Mouse (Mus musculus): ENCODE measurements around the gene Fbxl8.

Fbxl8 gene

GRCm38 (mm10) chr8:105280567-105280966 lies 16.1 kb downstream of the Fbxl8 start:
- no peak for DNase-seq (ENCODE audit: inconsistent age in 2 of 2, low spot score in 1 of 2)

- peak in 1 of 2 experiments; percentile 8 for DNase-seq (ENCODE audit: inconsistent age in 2 of 2, low spot score in 1 of 2)
These were observed 17.4 kb downstream of the Fbxl8 start for GRCm38 (mm10) chr8:105281821-105282220.

- DNase-seq (ENCODE audit: inconsistent age in 2 of 2, low spot score in 1 of 2): no peak
These were observed 17.8 kb downstream of the Fbxl8 start for GRCm38 (mm10) chr8:105282239-105282638.

- peak; percentile 67 to 85 for DNase-seq (ENCODE audit: inconsistent age in 2 of 2, low spot score in 1 of 2)
These were observed 18.6 kb downstream of the Fbxl8 start for GRCm38 (mm10) chr8:105283074-105283473.

GRCm38 (mm10) chr8:105285514-105285913 lies 21.1 kb downstream of the Fbxl8 start:
- peak in 1 of 2 experiments; percentile 11 for DNase-seq (ENCODE audit: inconsistent age in 2 of 2, low spot score in 1 of 2)

- DNase-seq (ENCODE audit: inconsistent age in 2 of 2, low spot score in 1 of 2): no peak
These were observed 22.5 kb downstream of the Fbxl8 start for GRCm38 (mm10) chr8:105286907-105287306.

- peak in 1 of 2 experiments; percentile 17 for DNase-seq (ENCODE audit: inconsistent age in 2 of 2, low spot score in 1 of 2)
These were observed 23.8 kb downstream of the Fbxl8 start for GRCm38 (mm10) chr8:105288231-105288630.

- DNase-seq (ENCODE audit: inconsistent age in 2 of 2, low spot score in 1 of 2): peak; percentile 96 to 99
These were observed 24.7 kb downstream of the Fbxl8 start for GRCm38 (mm10) chr8:105288958-105289732.

GRCm38 (mm10) chr8:105289805-105290460 lies 25.5 kb downstream of the Fbxl8 start, which contains the start of gene 4931428F04Rik:
4931428F04Rik (minus strand) TSS chr8:105289864.
- DNase-seq (ENCODE audit: inconsistent age in 2 of 2, low spot score in 1 of 2): peak; percentile 76 to 78

- DNase-seq (ENCODE audit: inconsistent age in 2 of 2, low spot score in 1 of 2): peak; percentile 87 to 96
These were observed 26.3 kb downstream of the Fbxl8 start for GRCm38 (mm10) chr8:105290554-105291314.

- peak in 1 of 2 experiments; percentile 14 for DNase-seq (ENCODE audit: inconsistent age in 2 of 2, low spot score in 1 of 2)
These were observed 26.9 kb downstream of the Fbxl8 start for GRCm38 (mm10) chr8:105291364-105291763.

GRCm38 (mm10) chr8:105291802-105292201 lies 27.4 kb downstream of the Fbxl8 start:
- DNase-seq (ENCODE audit: inconsistent age in 2 of 2, low spot score in 1 of 2): peak in 1 of 2 experiments; percentile 8

- peak in 1 of 2 experiments; percentile 55 for DNase-seq (ENCODE audit: inconsistent age in 2 of 2, low spot score in 1 of 2)
These were observed 28.0 kb downstream of the Fbxl8 start for GRCm38 (mm10) chr8:105292471-105292870.

- DNase-seq (ENCODE audit: inconsistent age in 2 of 2, low spot score in 1 of 2): no peak
These were observed 29.0 kb downstream of the Fbxl8 start for GRCm38 (mm10) chr8:105293405-105293804.

- no peak for DNase-seq (ENCODE audit: inconsistent age in 2 of 2, low spot score in 1 of 2)
These were observed 30.3 kb downstream of the Fbxl8 start for GRCm38 (mm10) chr8:105294776-105295175.

GRCm38 (mm10) chr8:105295256-105295655 lies 30.8 kb downstream of the Fbxl8 start:
- DNase-seq (ENCODE audit: inconsistent age in 2 of 2, low spot score in 1 of 2): no peak

- DNase-seq (ENCODE audit: inconsistent age in 2 of 2, low spot score in 1 of 2): peak; percentile 85 to 90
These were observed 31.6 kb downstream of the Fbxl8 start, which contains the start of gene Exoc3l for GRCm38 (mm10) chr8:105295895-105296573. Exoc3l (minus strand) TSS chr8:105296101.

GRCm38 (mm10) chr8:105297511-105298192 lies 33.2 kb downstream of the Fbxl8 start, which contains the start of gene E2f4:
E2f4 (plus strand) TSS chr8:105297663.
- DNase-seq (ENCODE audit: inconsistent age in 2 of 2, low spot score in 1 of 2): peak; percentile 95 to 97

GRCm38 (mm10) chr8:105298351-105299252 lies 34.2 kb downstream of the Fbxl8 start:
- peak in 1 of 2 experiments; percentile 55 for DNase-seq (ENCODE audit: inconsistent age in 2 of 2, low spot score in 1 of 2)
